Mouse (Mus musculus) frontal cortex, postnatal 25 days (tissue): Measurements from ENCODE around the gene Sh3gl2.

ENCODE experiments used
- DNase-seq, 2 experiments: peaks; one replicate each; pipeline ENCODE4 v3.0.0; 2022; ENCODE audit warnings: low spot score in 2 of 2

The Sh3gl2 gene

GRCm38 (mm10) chr4:85613331-85613730 is 408.4 kb downstream of the Sh3gl2 start:
- DNase-seq: no peak

GRCm38 (mm10) chr4:85618746-85619145 is 413.8 kb downstream of the Sh3gl2 start:
- no peak for DNase-seq

- DNase-seq: no peak
Measured at GRCm38 (mm10) chr4:85619261-85619660, 414.3 kb downstream of the Sh3gl2 start.

- no peak for DNase-seq
Measured at GRCm38 (mm10) chr4:85629381-85629780, 424.5 kb downstream of the Sh3gl2 start.

- DNase-seq: no peak
Measured at GRCm38 (mm10) chr4:85669271-85669670, 464.3 kb downstream of the Sh3gl2 start.

GRCm38 (mm10) chr4:85669735-85670134 is 464.8 kb downstream of the Sh3gl2 start:
- no peak for DNase-seq

GRCm38 (mm10) chr4:85672290-85672689 is 467.4 kb downstream of the Sh3gl2 start:
- DNase-seq: no peak

GRCm38 (mm10) chr4:85677621-85678020 is 472.7 kb downstream of the Sh3gl2 start:
- DNase-seq: no peak

GRCm38 (mm10) chr4:85686160-85686559 is 481.2 kb downstream of the Sh3gl2 start:
- DNase-seq: no peak
